Mouse (Mus musculus) large intestine, adult 2 months (tissue): ENCODE results near the gene Vars. TPM values are rescaled to one million over a fixed set of nuclear protein-coding genes. Genes with fewer than 3 reads are reported as not detected.
"Not testable (repeated sequence)": the region's sequence is repeated elsewhere in the genome, so short reads cannot be mapped to it uniquely, and the experiment has no call there.

Experiments
- DNase-seq: peaks from one replicate; pipeline ENCODE4 v3.0.0-alpha.2; 2012; ENCODE audit warnings: low read depth, low spot score
- WGBS: fragments of 180-500 bp; shearing (Covaris S2); methylation state at CpG from one replicate; pipeline ENCODE4 v1.1.7; 2018; 5-methylcytosine and 5-hydroxymethylcytosine counted together
- polyA plus RNA-seq: library from polyadenylated mRNA; depleted of rRNA; stranded (reverse); fragments of >200 nt; gene quantifications from 2 replicates; pipeline ENCODE4 v1.2.3, GENCODE M21; 2012; rRNA removed

Vars gene
- 104 and 139 TPM in 2 replicates for polyA plus RNA-seq

DNA sequence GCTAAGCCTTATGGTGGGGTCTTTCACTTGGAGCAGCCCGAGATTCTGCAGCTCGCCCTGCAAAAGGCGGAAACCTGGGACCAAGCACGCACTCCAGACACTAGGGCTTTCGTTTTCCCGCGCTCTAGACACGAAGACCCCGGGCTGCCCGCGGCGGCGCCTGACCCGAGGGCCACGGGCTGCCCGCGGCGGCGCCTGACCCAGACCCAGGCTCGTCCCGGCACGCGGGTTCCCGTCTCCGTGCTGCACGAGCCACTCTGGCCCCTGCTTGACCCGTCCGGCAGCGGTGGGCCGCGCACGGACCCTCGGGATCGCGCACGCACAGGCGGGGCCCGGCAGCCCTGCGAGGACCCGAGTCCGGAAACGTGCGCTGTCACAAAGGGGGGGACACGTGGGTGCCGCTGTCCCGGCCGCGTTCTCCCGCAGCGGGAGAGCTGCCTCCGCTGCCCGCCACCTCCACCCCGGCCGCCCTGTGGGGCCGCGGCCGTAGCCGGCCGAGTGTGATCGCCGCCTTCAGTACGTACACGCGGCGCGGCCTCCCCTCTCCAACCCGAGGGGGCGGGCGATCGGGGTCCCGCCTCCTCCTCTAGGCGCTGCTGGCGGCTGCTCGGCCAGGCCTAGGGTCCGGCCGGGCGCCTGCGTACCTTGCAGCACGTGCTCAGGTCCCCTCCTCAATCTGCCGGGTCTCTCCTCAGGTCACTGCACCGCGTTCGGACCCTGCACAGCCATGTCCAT lies at the start of gene Vars:
TSS of gene Vars (plus strand) at position 271 of the 735 bp plus-strand sequence.
- no peak for DNase-seq

DNA sequence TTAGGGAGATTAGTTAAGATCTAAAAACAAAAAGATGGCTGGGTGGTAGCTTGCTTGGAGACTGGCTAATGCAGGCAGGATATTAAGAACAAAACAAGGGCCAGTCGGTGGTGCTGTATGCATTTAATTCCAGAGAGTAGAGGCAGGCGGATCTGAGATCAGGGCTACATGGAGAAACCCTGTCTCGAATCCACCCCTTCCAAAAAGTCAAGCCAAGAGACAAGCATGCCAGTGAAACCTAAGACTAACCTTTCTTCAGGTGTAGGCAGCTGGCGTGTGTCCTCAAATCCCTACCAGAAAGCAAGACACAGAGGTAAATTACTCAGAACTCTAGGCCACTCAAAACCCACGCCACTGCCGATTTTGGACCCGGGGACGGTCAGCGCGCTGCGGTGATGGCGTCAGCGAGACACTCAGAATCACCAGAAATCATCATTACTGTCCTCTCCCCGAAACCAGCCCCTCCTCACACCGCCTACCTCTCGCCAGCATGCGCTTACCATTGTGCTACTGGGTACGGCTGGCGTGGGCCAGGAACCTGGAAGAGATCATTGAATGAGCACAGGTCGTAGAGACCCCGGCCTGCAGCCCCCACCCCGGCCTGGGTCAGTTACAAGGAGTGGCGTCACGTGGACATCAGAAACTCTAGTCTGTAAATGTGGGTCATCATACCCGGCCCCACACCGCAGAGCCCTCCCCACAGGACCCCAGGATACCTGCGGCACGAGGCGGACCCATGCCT lies 49.0 kb upstream of the Vars start:
- WGBS: under 1% methylated on average over 29 of the region's 29 CpGs
- no peak for DNase-seq

More for the DNA sequence above, at the start of gene Vars:
- under 1% methylated on average over 82 of the region's 83 CpGs for WGBS

DNA sequence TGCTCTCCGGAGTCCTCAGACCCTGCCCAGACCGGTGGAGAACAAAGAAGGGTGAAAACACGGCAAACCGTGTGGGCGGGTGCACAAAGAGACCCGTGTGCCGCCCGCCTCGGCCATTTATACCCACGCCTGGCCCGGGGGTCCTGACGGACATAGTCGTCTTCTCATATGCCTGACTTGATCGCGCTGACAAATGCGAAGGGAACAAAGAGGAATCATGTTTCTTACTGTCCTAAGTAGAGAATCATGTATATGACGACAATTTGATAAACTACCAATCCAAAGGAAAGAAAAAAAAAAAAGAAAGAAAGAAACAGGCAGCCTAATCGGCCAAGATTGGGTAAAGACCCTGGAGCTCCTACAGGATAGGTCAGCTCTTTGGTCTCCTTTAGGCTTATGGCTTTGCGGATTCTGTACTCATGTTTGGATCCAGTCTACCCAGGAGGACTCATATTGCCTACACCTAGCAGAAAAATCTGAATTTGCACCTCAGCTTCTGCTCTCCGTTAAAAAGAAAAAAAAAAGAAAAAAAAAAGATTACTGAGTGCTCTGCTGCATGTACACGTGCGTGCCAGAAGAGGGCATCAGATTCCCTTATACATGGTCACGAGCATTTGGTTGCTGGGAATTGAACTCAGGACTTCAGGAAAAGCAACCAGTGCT lies 48.3 kb upstream of the Vars start:
- DNase-seq: no peak
- under 1% methylated on average over 23 of the region's 23 CpGs for WGBS

DNA sequence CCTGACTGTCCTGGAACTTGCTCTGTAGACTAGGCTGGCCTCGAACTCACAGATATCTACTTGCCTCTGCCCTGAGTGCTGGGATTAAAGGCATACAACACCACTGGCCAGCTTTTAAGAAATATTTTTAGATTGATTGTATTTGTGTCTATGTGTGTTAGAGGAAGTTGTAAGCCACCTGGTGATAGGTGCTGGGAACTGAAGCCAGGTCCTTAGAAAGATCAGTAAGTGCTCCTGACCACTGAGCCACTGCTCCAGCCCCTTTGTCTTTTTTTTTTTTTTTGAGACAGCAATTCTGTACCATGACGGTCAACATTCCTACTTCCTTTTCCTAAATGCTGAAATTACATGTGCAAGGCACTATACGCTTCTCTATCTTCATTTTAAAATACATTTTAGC lies 47.5 kb upstream of the Vars start:
- 87% methylated on average over 3 of the region's 3 CpGs for WGBS
- DNase-seq: no peak

DNA sequence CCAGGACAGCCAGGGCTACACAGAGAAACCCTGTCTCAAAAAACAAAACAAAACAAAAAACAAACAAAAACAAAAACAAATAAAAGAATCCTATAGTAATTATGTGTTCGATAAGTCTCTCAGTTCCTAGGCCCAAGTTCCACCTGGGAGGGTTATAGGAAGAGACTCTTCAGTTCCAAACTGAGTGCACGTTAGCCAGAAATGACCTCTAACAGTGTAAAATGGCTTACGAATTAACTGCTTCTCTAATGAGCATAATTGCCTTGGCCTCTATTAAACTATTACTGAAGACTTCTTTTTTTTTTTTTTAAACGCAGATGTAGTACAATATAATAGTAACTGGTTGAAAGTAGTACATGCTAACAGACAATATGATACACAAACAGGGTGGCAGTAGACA lies 46.9 kb upstream of the Vars start:
- 91% methylated on average over 4 of the region's 4 CpGs for WGBS

DNA sequence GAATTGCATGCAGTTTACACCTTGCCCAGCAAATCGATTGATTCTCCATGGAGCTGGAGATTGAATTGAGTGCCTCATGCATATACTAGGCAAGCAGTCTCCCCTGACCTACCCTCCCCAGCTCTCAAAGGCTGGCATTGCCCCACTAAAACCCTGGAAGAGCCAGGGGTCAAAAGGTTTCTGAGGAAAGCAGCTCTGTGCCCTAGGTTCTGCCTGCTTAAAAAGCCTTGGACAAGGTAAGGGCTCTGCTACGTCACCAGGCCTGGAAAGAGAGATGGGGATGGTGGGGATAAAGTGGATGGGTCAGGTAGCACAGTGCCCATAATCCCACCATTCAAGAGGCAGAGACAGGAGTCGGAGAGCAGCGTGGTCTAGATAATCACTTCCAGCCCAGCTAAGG lies 46.0 kb upstream of the Vars start:
- 94% methylated on average over 4 of the region's 4 CpGs for WGBS
- DNase-seq: no peak

More for the DNA sequence above, 46.9 kb upstream of the Vars start:
- DNase-seq: no peak

DNA sequence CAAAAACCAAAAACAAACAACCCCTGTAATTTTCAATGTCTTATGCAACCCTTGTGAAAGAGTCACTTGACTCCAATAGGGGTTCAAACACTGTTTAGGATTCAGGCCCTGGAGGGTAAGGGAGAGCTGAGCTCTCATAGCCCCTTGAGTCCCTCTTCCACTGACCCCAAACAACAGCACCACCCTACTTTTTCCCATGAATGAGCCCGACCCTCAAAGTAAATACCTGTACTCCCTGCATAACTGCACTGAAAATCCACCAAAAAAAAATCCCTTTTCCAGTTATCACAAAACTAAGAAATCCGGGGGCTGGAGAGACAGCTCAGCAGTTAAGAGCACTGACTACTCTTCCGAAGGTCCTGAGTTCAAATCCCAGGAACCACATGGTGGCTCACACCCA lies 44.9 kb upstream of the Vars start:
- DNase-seq: no peak
- WGBS: 88% methylated on average over 3 of the region's 3 CpGs

DNA sequence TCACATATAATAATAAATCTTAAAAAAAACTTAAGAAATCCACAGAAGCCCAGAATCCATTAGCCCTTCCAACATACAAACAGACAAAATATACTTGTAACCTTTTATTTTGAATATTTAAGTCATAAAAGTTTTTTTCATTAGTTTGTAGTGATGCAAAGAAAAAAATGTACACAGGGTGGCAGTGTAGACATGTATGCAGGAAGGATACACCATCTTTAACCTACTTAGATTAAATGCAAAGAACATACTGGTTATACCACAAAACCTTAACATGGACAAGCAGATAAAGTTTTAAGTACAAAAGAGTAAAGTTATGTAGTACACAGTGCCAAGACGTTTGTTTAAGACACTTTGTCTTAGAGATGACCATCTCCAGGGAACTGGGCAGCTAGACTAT lies 44.4 kb upstream of the Vars start:
- 33% methylated on average over 1 of the region's 1 CpGs for WGBS
- no peak for DNase-seq

DNA sequence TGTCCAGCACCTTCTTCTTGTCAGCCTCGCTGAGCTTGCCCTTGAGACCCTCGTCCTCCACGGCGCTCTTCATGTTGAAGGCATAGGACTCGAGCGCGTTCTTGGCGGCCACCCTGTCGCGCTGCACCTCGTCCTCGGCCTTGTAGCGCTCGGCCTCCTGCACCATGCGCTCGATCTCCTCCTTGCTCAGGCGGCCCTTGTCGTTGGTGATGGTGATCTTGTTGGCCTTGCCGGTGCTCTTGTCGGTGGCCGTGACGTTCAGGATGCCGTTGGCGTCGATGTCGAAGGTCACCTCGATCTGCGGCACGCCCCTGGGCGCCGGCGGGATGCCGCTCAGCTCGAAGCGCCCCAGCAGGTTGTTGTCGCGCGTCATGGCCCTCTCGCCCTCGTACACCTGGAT lies 43.5 kb upstream of the Vars start:
- WGBS: 21% methylated on average over 34 of the region's 40 CpGs
- not testable (repeated sequence) for DNase-seq

DNA sequence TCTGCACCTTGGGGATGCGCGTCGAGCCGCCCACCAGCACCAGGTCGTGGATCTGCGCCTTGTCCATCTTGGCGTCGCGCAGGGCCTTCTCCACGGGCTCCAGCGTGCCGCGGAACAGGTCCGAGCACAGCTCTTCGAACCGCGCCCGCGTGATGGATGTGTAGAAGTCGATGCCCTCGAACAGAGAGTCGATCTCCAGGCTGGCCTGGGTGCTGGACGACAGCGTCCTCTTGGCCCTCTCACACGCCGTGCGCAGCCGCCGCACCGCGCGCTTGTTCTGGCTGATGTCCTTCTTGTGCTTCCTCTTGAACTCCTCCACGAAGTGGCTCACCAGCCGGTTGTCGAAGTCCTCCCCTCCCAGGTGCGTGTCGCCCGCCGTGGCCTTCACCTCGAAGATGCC lies 42.8 kb upstream of the Vars start:
- 21% methylated on average over 19 of the region's 40 CpGs for WGBS

DNA sequence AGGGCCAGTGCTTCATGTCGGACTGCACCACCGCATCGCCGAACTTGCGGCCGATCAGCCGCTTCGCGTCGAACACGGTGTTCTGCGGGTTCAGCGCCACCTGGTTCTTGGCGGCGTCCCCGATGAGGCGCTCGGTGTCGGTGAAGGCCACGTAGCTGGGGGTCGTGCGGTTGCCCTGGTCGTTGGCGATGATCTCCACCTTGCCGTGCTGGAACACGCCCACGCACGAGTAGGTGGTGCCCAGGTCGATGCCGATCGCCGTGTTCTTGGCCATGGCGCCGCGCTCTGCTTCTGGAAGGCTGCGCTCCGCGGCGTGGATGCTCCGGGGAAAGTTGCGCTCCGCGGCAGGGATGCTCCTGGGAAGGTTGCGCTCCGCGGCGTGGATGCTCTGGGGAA lies 42.1 kb upstream of the Vars start:
- WGBS: 0% methylated on average over 33 of the region's 47 CpGs
- DNase-seq: not testable (repeated sequence)

More for the DNA sequence above, 42.8 kb upstream of the Vars start:
- DNase-seq: not testable (repeated sequence)

DNA sequence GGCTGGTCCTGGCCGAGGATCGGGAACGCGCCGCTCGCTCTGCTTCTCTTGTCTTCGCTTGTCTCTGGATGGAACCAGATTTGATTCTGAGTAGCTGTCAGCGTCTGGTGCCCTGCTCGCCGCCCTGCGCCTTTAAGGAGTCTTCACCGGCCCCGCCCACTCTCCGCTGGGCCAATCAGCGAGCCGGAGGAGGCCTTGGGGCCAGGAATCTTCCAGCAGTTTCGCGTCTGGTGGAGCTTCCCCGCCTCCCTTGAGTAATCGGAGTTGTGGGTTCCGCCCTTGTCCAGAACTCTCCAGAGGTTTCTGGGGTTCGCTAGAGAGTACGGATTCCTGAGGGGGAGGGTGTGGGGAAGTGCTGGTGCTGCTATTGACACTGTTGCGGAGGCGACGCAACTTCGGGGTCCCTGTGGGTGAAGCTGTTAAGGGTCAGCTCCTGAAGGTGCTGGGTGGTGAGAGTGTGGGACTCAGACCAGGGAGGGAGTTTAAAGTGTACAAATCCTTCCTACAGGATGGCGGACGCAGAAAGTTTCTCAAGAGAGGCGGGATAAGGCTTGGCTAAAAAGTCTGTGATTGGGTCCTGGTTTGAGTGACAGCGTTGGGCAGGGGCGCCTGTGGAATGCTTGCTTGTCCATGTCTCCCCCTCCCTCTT lies 41.5 kb upstream of the Vars start, which contains the start of gene Hspa1b:
TSS of gene Hspa1b (minus strand) at position 109 of the 649 bp plus-strand sequence.
- under 1% methylated on average over 32 of the region's 32 CpGs for WGBS
- DNase-seq: not testable (repeated sequence)

DNA sequence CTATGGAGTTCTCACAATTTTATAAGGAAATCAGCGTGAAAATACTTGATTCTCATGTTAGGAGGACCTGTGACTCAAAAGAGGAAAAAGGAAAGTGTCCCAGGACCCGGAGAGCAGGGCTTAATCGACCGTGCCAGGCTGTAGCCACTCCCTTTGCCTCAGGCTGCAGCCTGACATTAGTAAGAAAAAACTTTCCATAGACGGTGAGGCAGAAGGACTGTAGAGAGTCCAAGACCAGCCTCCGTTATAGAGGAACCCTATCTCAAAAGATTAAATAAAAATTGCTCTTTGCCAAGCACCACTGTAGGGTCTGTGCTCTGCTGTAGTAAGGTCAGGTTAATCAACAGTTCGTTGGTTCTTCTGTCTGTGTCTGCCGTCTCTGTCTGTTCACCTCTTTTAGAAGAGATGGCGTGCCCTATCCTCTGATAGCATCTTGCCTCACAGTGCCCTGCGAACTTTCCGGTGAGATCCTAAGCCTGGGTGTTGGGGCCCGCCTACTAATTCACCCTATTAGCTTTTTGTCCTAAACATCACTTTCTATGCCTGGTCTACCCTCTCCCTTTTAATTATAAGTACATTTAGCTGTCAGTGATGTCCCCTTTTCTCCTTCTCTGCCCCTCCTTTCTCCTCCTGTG lies 40.8 kb upstream of the Vars start:
- 15% methylated on average over 12 of the region's 12 CpGs for WGBS
- DNase-seq: no peak

DNA sequence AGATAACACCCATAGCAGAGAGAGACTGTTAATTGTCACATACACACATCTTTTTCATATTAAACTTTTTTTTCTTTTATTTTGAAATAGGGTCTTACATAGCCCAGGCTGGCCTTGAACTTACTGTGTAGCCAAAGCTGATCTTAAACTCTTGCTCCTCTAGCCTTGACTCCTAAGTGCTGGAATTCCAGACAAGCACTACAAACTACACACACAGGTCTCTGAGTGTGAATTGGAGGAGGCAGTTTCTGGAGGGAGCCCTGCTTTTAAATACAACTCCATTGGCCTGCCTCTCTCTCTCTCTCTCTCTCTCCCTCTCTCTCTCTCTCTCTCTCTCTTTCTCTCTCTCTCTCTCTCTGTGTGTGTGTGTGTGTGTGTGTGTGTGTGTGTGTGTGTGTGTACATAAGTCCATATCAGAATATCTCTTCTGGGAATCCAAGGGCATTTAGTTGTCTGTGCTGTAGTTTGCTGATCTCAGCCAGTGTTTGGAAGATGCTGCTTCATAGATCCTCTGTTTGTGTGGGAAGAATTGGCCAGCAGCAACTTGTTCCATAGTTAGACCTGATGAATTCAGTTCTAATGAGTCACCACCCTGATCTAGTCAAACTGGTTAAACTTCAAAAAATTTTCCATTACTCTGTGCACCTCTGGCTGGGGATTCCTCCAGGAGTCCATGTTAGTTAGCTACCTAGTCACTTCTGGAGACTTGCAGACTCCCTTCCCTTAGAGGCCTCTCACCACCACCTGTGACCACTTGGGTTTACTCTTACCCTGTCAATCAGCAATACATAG lies 39.9 kb upstream of the Vars start:
- no peak for DNase-seq

DNA sequence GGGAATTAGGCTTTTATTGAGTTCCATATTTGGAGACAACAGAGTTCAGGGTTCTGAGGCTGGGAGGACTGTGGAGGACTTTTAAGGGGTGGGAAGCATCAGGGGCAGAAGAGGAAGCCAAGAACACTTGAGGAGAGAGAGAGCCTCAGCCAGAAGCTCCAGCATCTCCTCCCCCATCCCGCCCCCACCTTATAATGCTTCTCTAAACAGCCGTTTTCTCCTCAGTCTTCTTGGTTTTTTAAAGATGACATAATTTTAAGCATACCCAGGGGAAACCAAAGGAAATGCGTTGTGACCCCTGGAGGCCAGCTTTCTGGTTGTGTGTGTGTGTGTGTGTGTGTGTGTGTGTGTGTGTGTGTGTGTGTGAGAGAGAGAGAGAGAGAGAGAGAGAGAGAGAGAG lies 38.7 kb upstream of the Vars start:
- WGBS: 46% methylated on average over 3 of the region's 3 CpGs

DNA sequence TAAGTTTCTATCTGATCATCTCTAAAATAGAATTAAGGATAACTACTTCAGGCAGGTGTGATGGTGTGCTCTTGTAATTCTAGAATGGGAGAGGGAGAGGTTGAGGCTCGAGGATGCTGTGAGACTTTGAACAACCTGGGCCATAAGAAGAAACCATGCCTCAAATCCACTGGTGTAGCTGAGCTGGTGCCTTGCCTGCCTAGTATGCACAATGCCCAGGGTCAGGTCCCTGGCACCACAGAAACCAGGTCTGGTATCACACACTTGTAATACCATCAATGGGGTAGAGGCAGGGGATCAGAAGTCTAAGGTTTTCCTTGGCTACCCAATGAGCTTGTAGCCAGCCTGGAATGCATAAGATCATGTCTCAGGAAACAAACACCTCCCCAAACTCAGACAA lies 37.9 kb upstream of the Vars start:
- WGBS: 76% methylated on average over 1 of the region's 1 CpGs

More for the DNA sequence above, 38.7 kb upstream of the Vars start:
- DNase-seq: no peak

DNA sequence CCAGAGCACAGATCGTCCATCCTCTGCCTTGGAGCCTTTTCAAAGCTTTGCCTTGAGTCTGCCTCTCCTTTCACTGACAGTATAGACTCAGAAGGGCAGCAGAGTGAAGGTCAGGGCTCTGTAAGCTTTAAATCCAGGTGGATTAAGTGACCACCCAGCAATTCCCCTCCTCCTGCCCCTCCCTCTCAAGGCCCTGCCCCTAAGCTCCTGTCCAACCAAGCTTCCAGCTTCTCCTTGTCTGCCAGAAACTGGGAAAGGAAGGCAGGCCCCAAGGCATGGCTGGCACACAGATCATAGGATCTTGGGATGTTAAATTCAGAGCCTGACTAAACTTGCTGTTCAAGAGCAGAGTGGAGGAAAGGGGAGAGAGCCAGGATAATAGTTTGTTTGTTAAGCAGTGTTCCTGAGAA lies 36.1 kb upstream of the Vars start:
- 18% methylated on average over 1 of the region's 1 CpGs for WGBS
- no peak for DNase-seq

More for the DNA sequence above, 37.9 kb upstream of the Vars start:
- DNase-seq: no peak

DNA sequence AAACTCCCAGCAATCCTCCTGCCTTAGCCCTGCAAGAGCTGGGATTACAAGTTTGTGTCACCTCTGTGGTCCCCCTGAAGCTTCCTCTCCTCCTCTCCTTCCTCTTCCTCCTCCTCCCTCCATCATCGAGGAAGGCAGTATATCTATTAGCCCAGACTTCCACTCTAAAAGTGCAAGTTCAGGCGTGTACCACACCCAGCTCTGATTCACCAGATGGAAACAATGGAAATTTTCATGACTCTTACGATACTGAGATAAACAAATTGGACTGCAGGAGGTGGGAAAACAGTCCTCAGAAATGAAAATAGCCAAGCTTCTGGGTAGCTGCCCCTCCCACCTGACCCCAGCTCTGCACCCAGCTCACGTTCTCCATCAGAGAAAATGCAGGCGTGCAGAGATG lies 35.2 kb upstream of the Vars start:
- 39% methylated on average over 5 of the region's 5 CpGs for WGBS
- no peak for DNase-seq

DNA sequence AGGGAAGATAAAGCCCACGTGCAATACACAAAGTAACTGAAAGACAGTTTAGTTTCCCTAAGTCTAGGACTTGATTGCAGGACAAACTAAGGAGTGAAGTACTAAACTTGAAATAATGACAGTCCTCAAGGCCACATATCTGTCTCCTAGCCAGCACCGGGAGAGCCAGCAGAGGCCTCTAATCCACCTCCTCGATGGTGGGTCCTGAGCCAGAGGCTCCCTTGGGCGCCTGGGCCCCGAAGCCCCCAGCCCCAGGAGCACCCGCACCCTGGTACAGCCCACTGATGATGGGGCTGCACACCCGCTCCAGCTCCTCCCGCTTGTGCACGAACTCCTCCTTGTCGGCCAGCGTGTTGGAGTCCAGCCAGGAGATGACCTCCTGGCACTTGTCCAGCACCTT lies 31.0 kb upstream of the Vars start, which contains the start of gene Gm20481:
TSS of gene Gm20481 (plus strand) at position 91 of the 400 bp plus-strand sequence.
- DNase-seq: not testable (repeated sequence)
- WGBS: 57% methylated on average over 6 of the region's 11 CpGs
